Mouse (Mus musculus) hindbrain, embryonic 10.5 days (tissue): ENCODE measurements around the gene Gm43064. TPM values are rescaled to one million over a fixed set of nuclear protein-coding genes. Genes with fewer than 3 reads are reported as not detected.
A peak's percentile ranks its signal among the peaks of the same experiment; 100 is the strongest.
"Not testable (repeated sequence)": the region's sequence is repeated elsewhere in the genome, so short reads cannot be mapped to it uniquely, and the experiment has no call there.

Experiments
- DNase-seq: peaks from one replicate; pipeline ENCODE4 v3.0.0-alpha.2; 2017; ENCODE audit warnings: low spot score
- H3K27ac ChIP-seq: fragments of 300-500 bp; sonication (generic); 2 replicates; pipeline ENCODE4 v1.5.1; 2016; ENCODE audit warnings: mild to moderate bottlenecking, moderate library complexity
- H3K27me3 ChIP-seq: fragments of 300-500 bp; sonication (generic); 2 replicates; pipeline ENCODE4 v1.6.1; 2016; ENCODE audit warnings: mild to moderate bottlenecking; ENCODE audit not compliant: poor library complexity, insufficient read depth, severe bottlenecking
- H3K36me3 ChIP-seq: fragments of 300-500 bp; sonication (generic); 2 replicates; pipeline ENCODE4 v1.6.1; 2016; ENCODE audit warnings: mild to moderate bottlenecking, moderate library complexity
- H3K4me1 ChIP-seq: fragments of 300-500 bp; sonication (generic); replicated peaks from 2 replicates; pipeline ENCODE4 v1.6.1; 2016; ENCODE audit warnings: mild to moderate bottlenecking
- H3K4me3 ChIP-seq: fragments of 300-500 bp; sonication (generic); 2 replicates; pipeline ENCODE4 v1.5.1; 2016; ENCODE audit warnings: mild to moderate bottlenecking, moderate library complexity
- H3K9me3 ChIP-seq: fragments of 300-500 bp; sonication (generic); 2 replicates; pipeline ENCODE4 v1.6.1; 2016; ENCODE audit warnings: mild to moderate bottlenecking, moderate library complexity
- WGBS: fragments of 180-500 bp; shearing (Covaris S2); methylation state at CpG from one replicate; pipeline ENCODE4 v1.1.7; 2016; 5-methylcytosine and 5-hydroxymethylcytosine counted together
- polyA plus RNA-seq: library from polyadenylated mRNA; unstranded; fragments of >200 nt; fragmentation: Nextera tagmentation; extraction: Ambion mirVana; gene quantifications from 2 replicates; pipeline ENCODE4 v1.2.1, GENCODE M21; 2016

Gene Gm43064
- polyA plus RNA-seq, 1 experiment from 2014 or later = 0.10 TPM

- H3K27ac ChIP-seq = peak overlapping the region; percentile 94
- H3K9me3 ChIP-seq = no peaks in the 10 kb centered on the region
- WGBS = 3% methylated on average over 14 of the region's 14 CpGs
- no peaks in the 10 kb centered on the region for H3K27me3 ChIP-seq
- DNase-seq = no peak
- H3K4me3 ChIP-seq = peak overlapping the region; percentile 81
- H3K36me3 ChIP-seq = peaks cover 37% of the 10 kb centered on the region
- peaks cover 20% of the 10 kb centered on the region for H3K4me1 ChIP-seq
Observed at GRCm38 (mm10) chr3:103809799-103810150, 402 bp downstream of the Gm43064 start.

GRCm38 (mm10) chr3:103810967-103811366 lies 1.6 kb downstream of the Gm43064 start:
- 90% methylated on average over 6 of the region's 6 CpGs for WGBS
- DNase-seq = no peak
- H3K27me3 ChIP-seq = no peaks in the 10 kb centered on the region
- H3K9me3 ChIP-seq = no peaks in the 10 kb centered on the region
- H3K4me1 ChIP-seq = peaks cover 20% of the 10 kb centered on the region
- peaks cover 39% of the 10 kb centered on the region for H3K36me3 ChIP-seq
- H3K27ac ChIP-seq = no peak overlapping the region
- H3K4me3 ChIP-seq = no peak overlapping the region

GRCm38 (mm10) chr3:103827548-103827947 lies 18.2 kb downstream of the Gm43064 start:
- H3K36me3 ChIP-seq = peaks cover 8% of the 10 kb centered on the region
- no peaks in the 10 kb centered on the region for H3K9me3 ChIP-seq
- H3K27ac ChIP-seq = no peak overlapping the region
- H3K4me1 ChIP-seq = no peaks in the 10 kb centered on the region
- no peaks in the 10 kb centered on the region for H3K27me3 ChIP-seq
- no peak overlapping the region for H3K4me3 ChIP-seq
- no peak for DNase-seq

GRCm38 (mm10) chr3:103829036-103829435 lies 19.7 kb downstream of the Gm43064 start:
- Histone ChIP-seq H3K36me3 (no peaks in the 10 kb centered on the region), H3K27ac (no peak overlapping the region), H3K4me3 (no peak overlapping the region), H3K4me1 (no peaks in the 10 kb centered on the region), H3K9me3 (no peaks in the 10 kb centered on the region), H3K27me3 (no peaks in the 10 kb centered on the region)
- no peak for DNase-seq
- WGBS = 88% methylated on average over 3 of the region's 3 CpGs

- not testable (repeated sequence) for H3K27ac ChIP-seq, H3K4me3 ChIP-seq, H3K4me1 ChIP-seq, DNase-seq, H3K27me3 ChIP-seq, H3K36me3 ChIP-seq, H3K9me3 ChIP-seq
- 71% methylated on average over 1 of the region's 1 CpGs for WGBS
Observed at GRCm38 (mm10) chr3:103830681-103831080, 21.3 kb downstream of the Gm43064 start.

DNA sequence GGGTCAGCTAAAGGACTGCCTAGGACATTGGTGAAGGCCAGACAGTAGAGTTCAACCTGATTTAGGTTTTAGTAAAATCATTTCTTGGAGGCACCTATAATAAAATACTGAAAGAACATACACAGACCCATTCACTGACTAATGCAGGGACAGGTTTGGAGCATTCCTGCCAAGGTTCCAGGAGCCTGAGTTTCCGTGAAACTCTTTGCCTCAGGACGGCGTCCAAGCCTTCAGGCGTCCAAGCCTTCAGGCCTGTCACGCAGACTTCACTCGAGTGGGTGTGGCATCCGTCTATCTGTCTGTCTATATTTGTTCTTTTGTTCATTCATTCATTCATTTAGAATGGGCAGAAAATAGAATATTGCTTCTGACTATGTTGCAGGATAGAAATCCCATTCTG lies 21.8 kb downstream of the Gm43064 start:
- 84% methylated on average over 7 of the region's 7 CpGs for WGBS
- DNase-seq = no peak
- Histone ChIP-seq H3K9me3 (no peaks in the 10 kb centered on the region), H3K27ac (no peak overlapping the region), H3K4me1 (no peaks in the 10 kb centered on the region), H3K27me3 (no peaks in the 10 kb centered on the region), H3K36me3 (no peaks in the 10 kb centered on the region), H3K4me3 (no peak overlapping the region)

GRCm38 (mm10) chr3:103832426-103832825 lies 23.1 kb downstream of the Gm43064 start, which contains the start of gene Bcl2l15:
Bcl2l15 (plus strand) TSS chr3:103832601.
- Histone ChIP-seq H3K4me1 (no peaks in the 10 kb centered on the region), H3K27me3 (no peaks in the 10 kb centered on the region), H3K36me3 (no peaks in the 10 kb centered on the region), H3K27ac (no peak within 1 kb of the TSS), H3K9me3 (no peaks in the 10 kb centered on the region), H3K4me3 (no peak within 1 kb of the TSS)
- no peak for DNase-seq

- WGBS = 96% methylated on average over 2 of the region's 2 CpGs
- Histone ChIP-seq H3K36me3 (no peaks in the 10 kb centered on the region), H3K4me3 (no peak overlapping the region), H3K4me1 (no peaks in the 10 kb centered on the region), H3K27ac (no peak overlapping the region), H3K27me3 (no peaks in the 10 kb centered on the region), H3K9me3 (no peaks in the 10 kb centered on the region)
- DNase-seq = no peak
Observed at GRCm38 (mm10) chr3:103834001-103834400, 24.6 kb downstream of the Gm43064 start.

DNA sequence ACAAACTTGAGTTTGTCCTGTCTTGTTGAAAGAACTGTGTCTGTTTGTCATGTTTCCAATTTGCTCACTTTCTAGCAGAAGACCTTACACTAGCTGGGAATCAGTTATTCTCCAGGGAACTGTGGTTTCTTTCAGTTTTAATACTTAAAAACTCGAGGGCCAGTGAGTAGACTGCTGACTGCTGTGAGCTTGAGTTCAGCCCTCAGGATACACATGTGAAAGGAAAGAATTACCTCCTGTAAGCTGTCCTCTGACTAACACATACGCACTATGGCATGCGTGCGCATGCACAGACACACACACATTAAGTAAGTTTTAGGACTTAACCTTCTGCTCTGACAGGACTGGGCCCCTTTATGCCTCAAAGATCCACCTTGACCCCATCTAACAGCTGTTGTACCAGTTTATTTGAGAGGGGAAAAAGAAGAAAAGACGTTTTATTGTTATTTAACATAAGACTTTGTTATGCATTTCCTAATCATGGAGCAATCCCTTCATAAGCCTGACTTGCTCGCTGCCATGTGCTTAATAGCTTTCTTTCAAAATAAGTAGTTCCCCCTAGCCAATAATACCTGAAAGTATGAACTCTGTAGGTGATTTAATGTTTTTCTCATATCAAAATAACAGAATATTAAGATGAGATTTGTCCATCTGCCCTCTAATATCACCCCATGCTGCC lies 26.0 kb downstream of the Gm43064 start:
- Histone ChIP-seq H3K27me3 (no peaks in the 10 kb centered on the region), H3K4me1 (no peaks in the 10 kb centered on the region), H3K27ac (no peak overlapping the region), H3K36me3 (no peaks in the 10 kb centered on the region), H3K9me3 (no peaks in the 10 kb centered on the region), H3K4me3 (no peak overlapping the region)
- WGBS = 85% methylated on average over 6 of the region's 6 CpGs
- no peak for DNase-seq

- no peaks in the 10 kb centered on the region for H3K4me1 ChIP-seq
- DNase-seq = no peak
- WGBS = 86% methylated on average over 10 of the region's 10 CpGs
- H3K27ac ChIP-seq = no peak overlapping the region
- no peaks in the 10 kb centered on the region for H3K27me3 ChIP-seq
- no peak overlapping the region for H3K4me3 ChIP-seq
- no peaks in the 10 kb centered on the region for H3K9me3 ChIP-seq
- no peaks in the 10 kb centered on the region for H3K36me3 ChIP-seq
Observed at GRCm38 (mm10) chr3:103835951-103836310, 26.6 kb downstream of the Gm43064 start.

DNA sequence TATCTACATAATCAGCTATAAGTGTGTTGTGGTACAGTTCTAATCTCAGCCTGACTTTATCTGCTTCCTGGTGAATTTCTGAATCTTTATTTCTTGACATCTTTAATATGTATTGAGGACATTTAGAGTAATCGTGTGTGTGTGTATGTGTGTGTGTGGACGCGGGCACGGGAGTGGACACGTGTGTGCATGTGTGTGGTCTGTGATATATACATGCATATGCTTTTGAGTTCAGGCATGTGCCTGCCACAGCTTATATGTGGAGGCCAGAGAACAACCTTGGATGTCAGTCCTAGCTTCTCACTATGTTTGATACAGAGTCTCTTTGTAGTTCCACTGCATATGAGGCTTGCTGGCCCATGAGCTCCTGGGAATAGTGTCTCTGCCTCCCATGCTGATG lies 27.1 kb downstream of the Gm43064 start:
- no peak overlapping the region for H3K27ac ChIP-seq
- H3K27me3 ChIP-seq = no peaks in the 10 kb centered on the region
- H3K4me3 ChIP-seq = no peak overlapping the region
- H3K9me3 ChIP-seq = no peaks in the 10 kb centered on the region
- 98% methylated on average over 5 of the region's 5 CpGs for WGBS
- H3K4me1 ChIP-seq = no peaks in the 10 kb centered on the region
- H3K36me3 ChIP-seq = no peaks in the 10 kb centered on the region
- DNase-seq = no peak

GRCm38 (mm10) chr3:103839711-103840110 lies 30.3 kb downstream of the Gm43064 start:
- Histone ChIP-seq H3K9me3 (no peaks in the 10 kb centered on the region), H3K36me3 (no peaks in the 10 kb centered on the region), H3K27me3 (no peaks in the 10 kb centered on the region), H3K27ac (no peak overlapping the region), H3K4me3 (no peak overlapping the region), H3K4me1 (no peaks in the 10 kb centered on the region)
- WGBS = 88% methylated on average over 6 of the region's 6 CpGs
- DNase-seq = no peak

- not testable (repeated sequence) for H3K9me3 ChIP-seq, H3K27ac ChIP-seq, H3K27me3 ChIP-seq, H3K36me3 ChIP-seq, H3K4me1 ChIP-seq, H3K4me3 ChIP-seq, DNase-seq
- 73% methylated on average over 3 of the region's 3 CpGs for WGBS
Observed at GRCm38 (mm10) chr3:103840195-103840594, 30.8 kb downstream of the Gm43064 start.

DNA sequence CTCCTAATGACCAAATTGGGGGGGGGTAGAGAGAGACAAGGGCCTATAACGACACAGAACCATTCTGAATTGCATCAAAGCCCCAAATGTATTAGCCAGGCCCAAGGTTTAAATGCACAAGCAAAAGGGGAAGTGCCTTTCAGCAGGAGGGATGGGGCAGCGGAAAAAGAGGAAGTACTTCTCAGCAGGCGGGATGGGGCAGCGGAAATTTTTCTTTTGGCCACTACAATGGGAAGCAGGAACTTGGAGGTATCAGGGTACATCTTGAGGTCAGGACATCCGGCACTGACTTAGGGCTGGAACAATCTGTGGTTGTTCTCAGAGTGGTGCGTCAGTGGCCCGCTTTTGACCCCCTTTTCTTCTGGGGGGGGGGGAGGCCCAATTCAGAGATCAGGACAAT lies 31.6 kb downstream of the Gm43064 start:
- H3K4me1 ChIP-seq, H3K36me3 ChIP-seq, DNase-seq, H3K9me3 ChIP-seq, H3K27ac ChIP-seq, H3K27me3 ChIP-seq, H3K4me3 ChIP-seq: not testable (repeated sequence)
- WGBS = 91% methylated on average over 7 of the region's 7 CpGs
